Mouse (Mus musculus) liver, embryonic 16.5 days (tissue): ENCODE measurements around the gene Tedc2. TPM values are rescaled to one million over a fixed set of nuclear protein-coding genes. Genes with fewer than 3 reads are reported as not detected.

Source experiments
- ATAC-seq: fragments of 200-750 bp; cut with Nextera tagmentation; 2 replicates; pipeline ENCODE4 v1.8.0; 2017; ENCODE audit warnings: low read depth, mild to moderate bottlenecking, moderate number of reproducible peaks, moderate library complexity
- H3K27ac ChIP-seq: fragments of 300-500 bp; sonication (generic); 2 replicates; pipeline ENCODE4 v1.5.1; 2014; ENCODE audit warnings: mild to moderate bottlenecking, low read length
- H3K27me3 ChIP-seq: fragments of 300-500 bp; sonication (generic); 2 replicates; pipeline ENCODE4 v1.6.1; 2014; ENCODE audit warnings: low read depth, low read length, mixed read lengths; ENCODE audit not compliant: control insufficient read depth, insufficient read depth
- H3K36me3 ChIP-seq: fragments of 300-500 bp; sonication (generic); 2 replicates; pipeline ENCODE4 v1.6.1; 2014; ENCODE audit warnings: mild to moderate bottlenecking; ENCODE audit not compliant: control insufficient read depth, insufficient read depth
- H3K4me1 ChIP-seq: fragments of 300-500 bp; sonication (generic); 2 replicates; pipeline ENCODE4 v1.6.1; 2014; ENCODE audit warnings: low read depth, low read length, mixed read lengths; ENCODE audit not compliant: control insufficient read depth
- H3K4me2 ChIP-seq: fragments of 300-500 bp; sonication (generic); 2 replicates; pipeline ENCODE4 v1.6.1; 2014; ENCODE audit warnings: low read depth, low read length, mixed read lengths
- H3K4me3 ChIP-seq: fragments of 300-500 bp; sonication (generic); 2 replicates; pipeline ENCODE4 v1.5.1; 2014; ENCODE audit warnings: low read depth, mild to moderate bottlenecking, low read length
- H3K9ac ChIP-seq: fragments of 300-500 bp; sonication (generic); 2 replicates; pipeline ENCODE4 v1.6.1; 2014; ENCODE audit warnings: low read depth, low read length
- H3K9me3 ChIP-seq: fragments of 300-500 bp; sonication (generic); replicated peaks from 2 replicates; pipeline ENCODE4 v1.6.1; 2016; ENCODE audit warnings: low read length; ENCODE audit not compliant: control insufficient read depth
- WGBS: fragments of 180-500 bp; shearing (Covaris S2); extraction: QIAGEN DNeasy Blood & Tissue Kit; methylation state at CpG from one replicate; pipeline ENCODE4 v1.1.7; 2014; ENCODE audit not compliant: insufficient replicate concordance; 5-methylcytosine and 5-hydroxymethylcytosine counted together
- polyA plus RNA-seq: library from polyadenylated mRNA; unstranded; fragments of >200 nt; fragmentation: Nextera tagmentation; extraction: Ambion mirVana; gene quantifications from 2 replicates; pipeline ENCODE4 v1.2.1, GENCODE M21; 2015

Tedc2 gene
- polyA plus RNA-seq, 1 experiment from 2014 or later: 7.4 TPM

- Histone ChIP-seq H3K4me1 (peaks cover 80% of the 10 kb centered on the region), H3K27me3 (peaks cover 20% of the 10 kb centered on the region), H3K4me3 (peak within 1 kb of the TSS; percentile 58), H3K9me3 (no peaks in the 10 kb centered on the region), H3K9ac (peak within 1 kb of the TSS; percentile 75), H3K27ac (peak within 1 kb of the TSS; percentile 97), H3K36me3 (no peaks in the 10 kb centered on the region), H3K4me2 (peak within 1 kb of the TSS; percentile 100)
- ATAC-seq: peak; percentile 85
- WGBS: 3% methylated on average over 39 of the region's 43 CpGs
These were observed 11.4 kb downstream of the Tedc2 start, which contains the start of gene Ntn3 for GRCm38 (mm10) chr17:24209043-24209915. Gene Ntn3 (minus strand): TSS chr17:24209531.

- Histone ChIP-seq H3K27ac (peak overlapping the region; percentile 97), H3K4me1 (peaks cover 85% of the 10 kb centered on the region), H3K27me3 (peaks cover 20% of the 10 kb centered on the region), H3K4me2 (peak overlapping the region; percentile 100), H3K9me3 (no peaks in the 10 kb centered on the region), H3K9ac (peak overlapping the region; percentile 75), H3K4me3 (peak overlapping the region; percentile 58), H3K36me3 (no peaks in the 10 kb centered on the region)
- 7% methylated on average over 29 of the region's 29 CpGs for WGBS
- ATAC-seq: peak; percentile 0
These were observed 12.0 kb downstream of the Tedc2 start for GRCm38 (mm10) chr17:24208641-24209042.

- H3K9me3 ChIP-seq: no peaks in the 10 kb centered on the region
- no peaks in the 10 kb centered on the region for H3K36me3 ChIP-seq
- peaks cover 20% of the 10 kb centered on the region for H3K27me3 ChIP-seq
- ATAC-seq: no peak
- H3K9ac ChIP-seq: peak overlapping the region; percentile 75
- WGBS: 64% methylated on average over 34 of the region's 34 CpGs
- H3K4me2 ChIP-seq: peak overlapping the region; percentile 100
- peak overlapping the region; percentile 58 for H3K4me3 ChIP-seq
- peaks cover 90% of the 10 kb centered on the region for H3K4me1 ChIP-seq
- peak overlapping the region; percentile 97 for H3K27ac ChIP-seq
These were observed 12.6 kb downstream of the Tedc2 start for GRCm38 (mm10) chr17:24207768-24208640.

GRCm38 (mm10) chr17:24206451-24207351 lies 13.9 kb downstream of the Tedc2 start:
- no peaks in the 10 kb centered on the region for H3K9me3 ChIP-seq
- H3K4me1 ChIP-seq: peaks cover 93% of the 10 kb centered on the region
- peaks cover 11% of the 10 kb centered on the region for H3K27me3 ChIP-seq
- H3K36me3 ChIP-seq: no peaks in the 10 kb centered on the region
- peak overlapping the region; percentile 78 for H3K4me3 ChIP-seq
- 4% methylated on average over 62 of the region's 62 CpGs for WGBS
- peak overlapping the region; percentile 100 for H3K4me2 ChIP-seq
- H3K27ac ChIP-seq: peak overlapping the region; percentile 93
- ATAC-seq: peak; percentile 41
- peak overlapping the region; percentile 87 for H3K9ac ChIP-seq

- H3K4me3 ChIP-seq: peak overlapping the region; percentile 78
- H3K9ac ChIP-seq: peak overlapping the region; percentile 87
- H3K36me3 ChIP-seq: no peaks in the 10 kb centered on the region
- WGBS: 4% methylated on average over 15 of the region's 15 CpGs
- H3K9me3 ChIP-seq: no peaks in the 10 kb centered on the region
- H3K4me2 ChIP-seq: peak overlapping the region; percentile 100
- ATAC-seq: peak; percentile 2; the same call in 1 of the 2 replicates
- peaks cover 6% of the 10 kb centered on the region; the same call in 1 of the 2 replicates for H3K27me3 ChIP-seq
- H3K4me1 ChIP-seq: peaks cover 93% of the 10 kb centered on the region
- H3K27ac ChIP-seq: peak overlapping the region; percentile 93
These were observed 14.7 kb downstream of the Tedc2 start for GRCm38 (mm10) chr17:24205908-24206361.

- Histone ChIP-seq H3K27ac (peak within 1 kb of the TSS; percentile 93), H3K4me3 (peak within 1 kb of the TSS; percentile 78), H3K36me3 (no peaks in the 10 kb centered on the region), H3K9ac (peak within 1 kb of the TSS; percentile 87), H3K9me3 (no peaks in the 10 kb centered on the region), H3K27me3 (peaks cover 6% of the 10 kb centered on the region; the same call in 1 of the 2 replicates), H3K4me1 (peaks cover 93% of the 10 kb centered on the region), H3K4me2 (peak within 1 kb of the TSS; percentile 100)
- under 1% methylated on average over 60 of the region's 65 CpGs for WGBS
- ATAC-seq: peak; percentile 55
These were observed 15.3 kb downstream of the Tedc2 start, which contains the start of gene Tbc1d24 for GRCm38 (mm10) chr17:24205284-24205888. Gene Tbc1d24 (minus strand): TSS chr17:24205562.

GRCm38 (mm10) chr17:24204846-24205245 lies 15.8 kb downstream of the Tedc2 start:
- Histone ChIP-seq H3K4me1 (peaks cover 93% of the 10 kb centered on the region), H3K9me3 (no peaks in the 10 kb centered on the region), H3K27ac (peak overlapping the region; percentile 93), H3K4me3 (peak overlapping the region; percentile 78), H3K9ac (peak overlapping the region; percentile 87), H3K27me3 (peaks cover 2% of the 10 kb centered on the region; the same call in 1 of the 2 replicates), H3K4me2 (peak overlapping the region; percentile 100), H3K36me3 (no peaks in the 10 kb centered on the region)
- no peak for ATAC-seq
- 3% methylated on average over 7 of the region's 7 CpGs for WGBS
